Mouse (Mus musculus) MN1 (cell line): ENCODE results near the gene Lsp1.
A peak's percentile ranks its signal among the peaks of the same experiment; 100 is the strongest.

ENCODE experiments used
- DNase-seq: peaks from one replicate; pipeline ENCODE4 v3.0.0-alpha.2; 2016; ENCODE audit warnings: low spot score

Lsp1 gene

DNA sequence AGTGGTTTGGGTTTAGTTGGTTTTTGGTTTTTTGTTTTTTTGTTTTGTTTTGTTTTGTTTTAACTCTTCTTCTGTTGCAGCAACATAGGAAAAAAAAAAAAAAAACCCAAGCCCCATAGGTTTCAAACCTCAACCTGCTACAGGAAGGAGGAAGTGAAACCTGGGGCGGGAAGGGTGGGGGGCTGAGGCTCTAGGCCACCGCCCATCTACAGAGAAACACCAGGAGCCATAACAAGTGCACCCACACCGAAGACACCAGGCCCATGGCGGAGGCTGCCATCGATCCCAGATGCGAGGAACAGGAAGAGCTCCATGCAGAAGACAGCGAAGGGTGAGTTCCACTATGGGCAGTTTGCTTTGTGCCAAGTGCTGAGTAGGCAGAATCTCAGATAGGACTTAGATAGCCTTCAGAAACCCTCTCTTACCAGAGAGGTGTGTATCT, at the start of gene Lsp1:
Gene Lsp1 (plus strand): TSS at position 174 of the 442 bp plus-strand sequence.
- DNase-seq = no peak

DNA sequence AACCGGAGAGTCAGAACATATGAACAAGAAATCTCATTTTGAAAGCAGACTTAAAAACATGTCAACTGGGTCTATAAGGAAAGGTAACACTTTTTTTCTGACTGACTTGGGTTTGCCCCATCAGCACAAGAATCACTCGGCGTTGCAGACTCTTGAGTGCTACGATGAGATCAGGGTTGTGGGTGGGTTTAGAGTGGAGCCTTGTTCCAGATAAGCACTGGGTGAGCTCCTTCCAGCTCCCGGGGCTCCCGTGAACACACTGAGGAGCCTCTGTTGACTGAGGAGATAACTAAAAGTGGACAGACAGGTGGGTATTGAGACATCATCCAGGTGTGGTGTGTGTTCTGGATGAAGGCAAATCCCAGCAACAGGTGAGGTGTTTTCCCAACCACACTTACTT, 47.3 kb upstream of the Lsp1 start:
- no peak for DNase-seq

DNA sequence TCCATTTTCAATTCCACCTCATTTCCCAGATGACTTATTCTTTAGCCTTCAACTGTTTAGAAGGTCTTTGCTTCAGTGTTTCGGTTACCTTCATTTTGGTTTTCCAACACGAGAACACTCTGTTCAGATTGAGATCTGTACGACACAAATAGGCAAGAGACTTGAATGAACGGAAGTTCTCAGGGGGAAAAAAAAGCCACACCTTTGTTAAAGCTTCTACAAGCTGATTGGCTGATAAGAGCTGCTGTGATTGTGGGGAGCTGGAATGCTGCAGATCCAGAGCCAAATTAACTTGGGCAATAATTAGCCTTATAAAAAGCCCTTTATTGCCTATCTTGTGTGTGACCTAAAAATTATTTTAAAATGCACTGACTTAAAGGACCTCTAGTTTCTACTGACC, 45.3 kb upstream of the Lsp1 start:
- DNase-seq = no peak

GRCm38 (mm10) chr7:142416225-142416624, 44.4 kb upstream of the Lsp1 start:
- no peak for DNase-seq

GRCm38 (mm10) chr7:142418027-142418426, 42.6 kb upstream of the Lsp1 start:
- no peak for DNase-seq

GRCm38 (mm10) chr7:142418679-142419078, 41.9 kb upstream of the Lsp1 start:
- no peak for DNase-seq

DNA sequence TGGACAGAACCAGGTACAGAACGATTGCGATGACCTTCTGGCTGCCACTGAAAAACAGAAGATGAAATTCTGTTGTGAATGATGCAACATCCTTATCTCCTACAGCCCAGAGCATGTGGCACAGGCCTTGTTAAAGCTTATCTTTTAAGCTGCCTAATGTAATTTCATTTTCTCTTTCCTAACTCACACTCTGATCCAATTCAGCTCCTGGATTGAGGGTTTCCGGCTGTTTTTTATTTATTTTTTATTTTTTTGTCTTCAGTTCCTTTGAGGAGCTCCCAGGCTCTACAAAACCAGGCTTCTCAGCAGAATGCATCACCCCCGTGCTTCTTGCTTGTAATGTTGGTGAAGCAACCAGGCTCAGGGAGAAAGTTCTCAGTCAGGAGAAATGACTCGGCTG, 40.7 kb upstream of the Lsp1 start:
- DNase-seq = peak; percentile 71

DNA sequence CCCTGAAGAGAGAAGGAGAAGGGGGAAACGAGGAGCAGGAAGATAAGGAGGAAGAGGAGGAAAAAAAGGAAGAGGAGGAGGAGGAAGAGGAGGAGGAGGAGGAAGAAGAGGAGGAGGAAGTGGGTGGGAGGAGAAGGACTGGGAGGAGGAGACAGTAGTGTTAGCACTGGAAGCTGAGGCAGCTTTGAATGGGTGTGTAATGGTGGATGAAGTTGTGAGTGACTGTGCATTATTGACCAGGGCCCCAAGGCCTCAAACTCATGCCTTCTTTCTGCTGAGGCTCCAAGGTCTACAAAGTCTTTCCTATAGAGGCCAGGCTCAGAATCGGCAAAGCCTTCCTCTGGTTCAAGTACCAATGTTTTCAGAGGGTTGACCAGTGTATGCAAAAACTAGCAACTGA, 38.8 kb upstream of the Lsp1 start:
- DNase-seq = no peak

DNA sequence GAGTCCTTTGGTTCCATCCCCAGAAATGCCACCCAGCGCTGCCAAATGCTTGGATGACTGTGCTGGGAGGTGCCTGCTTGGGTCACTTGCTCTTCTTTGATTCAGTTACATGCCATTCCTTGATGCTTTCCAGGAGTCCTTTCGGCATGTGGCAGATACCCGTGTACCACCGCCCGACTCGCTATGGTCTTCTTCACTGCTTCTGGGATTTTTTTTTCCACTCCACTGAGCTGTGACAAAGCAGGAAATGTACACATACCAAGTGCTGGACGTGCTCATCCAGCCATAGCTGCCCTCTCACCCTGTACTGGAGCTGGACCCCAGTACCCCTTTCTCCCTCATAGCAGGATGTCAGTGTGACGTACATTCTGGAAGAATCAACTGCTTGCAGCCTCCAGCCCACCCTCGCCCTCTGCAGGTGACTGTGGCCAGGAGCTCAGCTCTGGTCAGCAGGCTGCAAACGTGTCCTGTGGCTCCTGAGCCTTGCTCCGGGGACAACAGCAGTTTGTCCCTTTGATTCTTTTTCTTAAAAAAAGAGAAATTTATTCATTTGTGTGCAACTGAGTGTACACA, 34.9 kb upstream of the Lsp1 start:
- DNase-seq = peak; percentile 56

- DNase-seq = peak; percentile 47
Measured at GRCm38 (mm10) chr7:142428213-142428612, 32.4 kb upstream of the Lsp1 start.

DNA sequence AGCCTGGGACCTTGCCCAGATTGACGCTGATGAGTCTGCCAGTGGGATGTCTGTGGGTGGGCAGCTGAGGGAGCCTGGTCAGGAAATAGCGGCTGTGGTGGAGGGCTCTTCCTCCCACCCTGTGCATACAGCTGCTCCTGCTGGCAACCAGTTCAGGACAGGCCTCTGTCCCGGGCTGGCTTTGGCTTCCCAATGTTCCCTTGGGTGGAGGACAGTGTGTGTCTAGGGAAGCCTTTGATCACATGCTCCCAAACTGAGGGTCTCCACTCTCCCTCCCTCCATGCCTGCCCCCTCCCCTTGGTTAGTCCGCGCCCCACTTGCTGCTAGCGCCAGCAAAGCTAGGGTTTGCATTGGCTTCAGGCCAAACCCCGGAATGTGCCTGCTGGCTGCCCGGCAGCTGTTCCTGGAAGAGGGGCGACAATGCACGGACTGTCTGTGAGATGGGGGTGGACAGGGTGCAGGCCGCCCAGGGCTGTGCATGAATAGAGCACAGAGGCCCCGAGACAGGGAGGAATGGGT, 30.4 kb upstream of the Lsp1 start:
- DNase-seq = no peak

DNA sequence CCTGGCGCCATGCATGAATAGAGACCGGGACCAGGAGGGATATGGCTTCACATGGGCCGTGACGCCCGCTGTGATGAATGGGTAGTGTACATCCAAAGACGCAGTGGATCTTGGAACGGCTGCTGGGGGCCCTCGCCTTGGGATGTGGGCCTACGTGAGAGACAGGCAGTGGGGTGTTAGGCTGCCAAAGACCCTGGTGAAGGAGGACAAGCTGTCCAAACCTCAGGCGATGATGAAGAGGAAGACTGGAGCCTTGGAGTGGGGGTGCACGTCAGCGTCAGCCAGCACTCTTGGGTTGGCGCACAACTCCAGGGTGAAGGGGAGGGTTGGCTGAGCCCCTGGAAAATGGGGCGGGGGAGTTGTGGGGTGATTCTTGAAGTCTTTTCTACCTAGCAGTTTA, 29.5 kb upstream of the Lsp1 start:
- no peak for DNase-seq

DNA sequence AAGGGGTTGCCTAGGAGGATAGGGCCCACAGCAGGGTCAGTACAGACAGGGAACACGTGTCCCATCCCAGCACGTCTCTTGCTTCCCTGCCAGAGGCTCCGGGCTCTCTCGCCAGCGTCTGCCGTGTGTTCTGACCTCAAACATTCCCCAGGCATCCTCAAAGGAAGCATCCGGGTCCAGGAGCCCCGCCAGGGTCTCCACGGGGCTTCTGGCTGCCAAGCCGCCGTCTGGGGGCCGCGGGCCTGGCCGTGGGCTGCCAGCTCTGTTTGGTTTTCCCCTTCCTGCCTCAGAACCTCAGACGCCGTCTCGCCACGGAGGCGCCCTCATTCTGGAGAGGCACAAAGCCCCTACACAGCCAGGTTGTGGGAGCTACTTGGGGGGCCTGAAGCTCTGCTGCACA, 27.0 kb upstream of the Lsp1 start:
- DNase-seq = no peak

GRCm38 (mm10) chr7:142434137-142434865, 26.3 kb upstream of the Lsp1 start, which contains the start of gene Syt8:
Gene Syt8, plus strand, starts transcription at chr7:142434850.
- DNase-seq = no peak

DNA sequence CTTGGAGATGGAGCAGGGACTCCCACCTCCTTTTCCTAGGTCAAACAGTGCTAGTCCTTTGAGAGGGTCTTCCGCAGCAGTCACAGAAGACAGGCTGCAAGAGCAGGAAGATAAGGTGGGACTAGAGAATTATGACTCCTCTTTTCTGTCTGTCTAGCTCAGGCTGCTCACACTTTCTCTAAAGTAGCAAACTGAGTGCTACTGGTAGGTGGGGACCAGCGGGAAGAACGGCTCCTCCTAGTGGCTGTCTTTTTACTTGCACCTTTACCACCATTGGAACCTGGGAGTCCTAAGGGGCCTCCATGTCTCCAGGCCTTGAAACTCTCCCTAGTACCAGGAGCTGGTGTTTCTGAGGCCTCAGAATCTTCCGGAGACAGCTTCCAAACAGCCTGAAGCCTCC, 25.1 kb upstream of the Lsp1 start:
- peak; percentile 77 for DNase-seq

GRCm38 (mm10) chr7:142437324-142437723, 23.3 kb upstream of the Lsp1 start:
- peak; percentile 32 for DNase-seq

- DNase-seq = no peak
Measured at GRCm38 (mm10) chr7:142439966-142440365, 20.6 kb upstream of the Lsp1 start.

GRCm38 (mm10) chr7:142440657-142441114, 19.9 kb upstream of the Lsp1 start:
- peak; percentile 51 for DNase-seq

- DNase-seq = no peak
Measured at GRCm38 (mm10) chr7:142441585-142441984, 19.0 kb upstream of the Lsp1 start, which contains the start of gene Tnni2. Gene Tnni2, plus strand, starts transcription at chr7:142441808.

DNA sequence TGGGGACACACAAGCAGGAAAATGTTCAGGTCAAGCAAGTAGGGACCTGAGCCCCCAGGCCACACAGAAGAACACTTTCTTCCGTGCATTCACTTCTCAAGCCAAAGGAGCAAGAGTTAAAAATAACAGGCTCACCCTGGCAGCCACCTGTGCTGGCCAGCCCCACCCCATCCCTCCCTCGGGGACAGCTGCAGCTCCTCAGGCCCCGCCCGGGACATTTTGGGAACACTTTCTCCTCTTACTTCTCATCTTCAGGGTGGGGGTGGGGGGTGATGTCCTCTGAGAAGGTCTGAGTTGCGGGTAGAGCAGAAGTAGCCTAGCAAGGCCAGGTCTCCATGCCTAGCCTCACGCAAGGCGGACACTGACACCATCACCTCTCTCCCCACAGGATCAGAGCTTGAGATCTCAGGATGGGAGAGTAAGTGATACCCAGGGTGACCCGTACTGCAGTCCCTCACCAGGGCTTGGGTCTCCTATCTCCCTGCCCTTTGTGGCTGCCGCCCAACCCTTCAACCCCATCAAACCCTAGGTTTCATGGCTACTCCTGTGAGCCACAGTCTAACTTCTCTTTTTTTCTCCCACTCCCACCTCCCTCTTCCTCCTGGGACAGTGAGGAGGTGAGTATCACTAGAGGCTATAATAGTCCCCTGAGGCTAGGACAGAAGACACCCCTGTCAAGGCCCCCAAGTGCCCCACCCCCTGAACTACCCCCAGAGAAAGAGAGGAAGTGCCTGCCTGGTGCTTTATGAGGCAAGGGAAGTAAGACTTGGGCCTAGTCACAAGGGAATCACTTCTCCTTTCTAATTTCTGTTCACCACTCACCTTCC, 18.3 kb upstream of the Lsp1 start:
- DNase-seq = no peak

DNA sequence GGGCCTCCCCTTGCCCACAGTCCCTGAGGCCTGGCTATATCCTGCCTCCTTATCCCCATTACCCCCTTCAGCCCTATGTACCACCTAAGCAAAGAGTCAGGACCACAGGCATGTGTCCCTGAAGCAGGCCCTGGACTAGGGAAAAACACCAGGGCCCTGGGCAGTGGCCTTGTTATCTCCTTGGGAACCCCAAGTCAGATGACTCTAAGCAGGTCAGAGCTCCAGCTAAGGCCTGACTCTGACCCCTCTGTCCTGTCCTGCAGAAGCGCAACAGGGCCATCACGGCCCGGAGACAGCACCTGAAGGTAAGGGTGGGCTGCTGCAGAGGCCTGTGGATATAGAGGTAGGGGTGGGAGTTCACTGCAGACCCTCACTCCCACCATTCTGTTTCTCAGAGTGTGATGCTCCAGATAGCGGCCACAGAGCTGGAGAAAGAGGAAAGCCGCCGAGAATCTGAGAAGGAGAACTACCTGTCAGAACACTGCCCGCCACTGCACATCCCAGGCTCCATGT, 17.6 kb upstream of the Lsp1 start:
- no peak for DNase-seq

GRCm38 (mm10) chr7:142443474-142443873, 17.1 kb upstream of the Lsp1 start:
- no peak for DNase-seq
